Mouse (Mus musculus) lung, embryonic 16.5 days (tissue): ENCODE data around the gene Gm9112. TPM values are rescaled to one million over a fixed set of nuclear protein-coding genes. Genes with fewer than 3 reads are reported as not detected.
"Not testable (repeated sequence)": the region's sequence is repeated elsewhere in the genome, so short reads cannot be mapped to it uniquely, and the experiment has no call there.

Source experiments
- ATAC-seq: fragments of 200-750 bp; cut with Nextera tagmentation; 2 replicates; pipeline ENCODE4 v1.8.0; 2017; ENCODE audit warnings: low read depth, mild to moderate bottlenecking, moderate library complexity
- H3K27ac ChIP-seq: fragments of 300-500 bp; sonication (generic); 2 replicates; pipeline ENCODE4 v1.5.1; 2014; ENCODE audit warnings: mild to moderate bottlenecking, control low read depth, low read length
- H3K27me3 ChIP-seq: fragments of 300-500 bp; sonication (generic); 2 replicates; pipeline ENCODE4 v1.6.1; 2014; ENCODE audit warnings: low read depth, low read length, mixed read lengths; ENCODE audit not compliant: control insufficient read depth, insufficient read depth
- H3K36me3 ChIP-seq: fragments of 300-500 bp; sonication (generic); 2 replicates; pipeline ENCODE4 v1.6.1; 2014; ENCODE audit warnings: low read length; ENCODE audit not compliant: control insufficient read depth, insufficient read depth
- H3K4me1 ChIP-seq: fragments of 300-500 bp; sonication (generic); replicated peaks from 2 replicates; pipeline ENCODE4 v1.6.1; 2014; ENCODE audit warnings: low read length, mixed read lengths; ENCODE audit not compliant: control insufficient read depth, insufficient read depth
- H3K4me2 ChIP-seq: fragments of 300-500 bp; sonication (generic); 2 replicates; pipeline ENCODE4 v1.6.1; 2014; ENCODE audit warnings: low read depth, low read length, control low read depth
- H3K4me3 ChIP-seq: fragments of 300-500 bp; sonication (generic); 2 replicates; pipeline ENCODE4 v1.5.1; 2014; ENCODE audit warnings: mild to moderate bottlenecking, low read length, control low read depth
- H3K9ac ChIP-seq: fragments of 300-500 bp; sonication (generic); 2 replicates; pipeline ENCODE4 v1.6.1; 2014; ENCODE audit warnings: low read length, control low read depth
- H3K9me3 ChIP-seq: fragments of 300-500 bp; sonication (generic); 2 replicates; pipeline ENCODE4 v1.6.1; 2016; ENCODE audit warnings: low read length; ENCODE audit not compliant: control insufficient read depth
- WGBS: fragments of 180-500 bp; shearing (Covaris S2); extraction: QIAGEN DNeasy Blood & Tissue Kit; methylation state at CpG from one replicate; pipeline ENCODE4 v1.1.7; 2014; 5-methylcytosine and 5-hydroxymethylcytosine counted together
- polyA plus RNA-seq: library from polyadenylated mRNA; unstranded; fragments of >200 nt; fragmentation: Nextera tagmentation; extraction: Ambion mirVana; gene quantifications from 2 replicates; pipeline ENCODE4 v1.2.1, GENCODE M21; 2015

The Gm9112 gene
- 0.72 and 1.2 TPM in 2 replicates for polyA plus RNA-seq

GRCm38 (mm10) chrX:102707535-102707934 is at the start of gene Gm9112, which contains the start of gene Dmrtc1b:
Gm9112 (minus strand) TSS chrX:102707635.
Dmrtc1b (plus strand) TSS chrX:102707865.
- not testable (repeated sequence) for H3K4me1 ChIP-seq, H3K27ac ChIP-seq, H3K27me3 ChIP-seq, H3K9ac ChIP-seq, H3K4me3 ChIP-seq, ATAC-seq, H3K4me2 ChIP-seq, H3K9me3 ChIP-seq, H3K36me3 ChIP-seq
- WGBS, result 73% methylated on average over 7 of the region's 10 CpGs

- 88% methylated on average over 6 of the region's 6 CpGs for WGBS
- not testable (repeated sequence) for H3K27me3 ChIP-seq, H3K4me1 ChIP-seq, H3K4me3 ChIP-seq, H3K9me3 ChIP-seq, H3K9ac ChIP-seq, H3K4me2 ChIP-seq, H3K27ac ChIP-seq, ATAC-seq, H3K36me3 ChIP-seq
These were observed 16.8 kb upstream of the Gm9112 start for GRCm38 (mm10) chrX:102724226-102724625.

DNA sequence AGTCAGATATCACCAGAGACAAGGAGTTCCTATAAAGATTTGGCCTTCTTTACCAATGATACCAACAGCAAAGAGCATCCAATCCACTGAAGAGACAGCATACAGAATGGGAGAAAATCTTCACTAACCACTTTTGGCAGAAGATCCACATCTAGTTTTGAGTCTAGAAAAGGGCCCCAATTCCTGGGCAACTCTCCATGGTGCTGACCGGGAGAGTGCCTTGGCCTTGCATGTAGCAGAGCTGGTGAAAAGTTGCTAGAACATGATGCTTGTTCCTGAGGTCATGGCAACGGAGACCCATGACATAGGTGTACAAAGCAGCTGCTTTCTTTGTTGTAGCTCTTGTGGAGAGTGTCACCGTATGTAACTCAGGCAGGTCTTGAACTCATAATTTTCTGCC is 6.8 kb downstream of the Gm9112 start:
- 59% methylated on average over 3 of the region's 3 CpGs for WGBS
- H3K27me3 ChIP-seq, H3K4me2 ChIP-seq, H3K9me3 ChIP-seq, H3K4me1 ChIP-seq, H3K27ac ChIP-seq, ATAC-seq, H3K36me3 ChIP-seq, H3K4me3 ChIP-seq, H3K9ac ChIP-seq: not testable (repeated sequence)

DNA sequence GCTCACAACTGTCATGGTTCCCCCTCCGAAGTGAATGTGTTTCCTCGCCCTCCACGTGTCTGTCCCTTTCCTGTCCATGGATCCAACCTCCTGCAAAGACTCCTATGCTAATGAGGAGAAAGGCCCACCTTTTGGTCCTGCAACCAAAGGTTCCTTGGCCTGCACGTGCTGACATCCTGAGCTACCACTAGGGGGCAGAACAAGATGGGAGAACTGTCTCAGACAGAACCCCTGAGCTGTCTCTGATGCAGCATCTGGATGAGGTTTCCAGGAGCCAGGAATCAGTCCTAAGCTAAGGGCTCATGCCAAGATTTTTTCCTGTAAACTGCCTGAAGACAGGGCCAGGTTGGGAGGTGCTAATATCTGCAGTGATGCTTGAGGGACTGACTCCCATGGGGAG is 18.2 kb downstream of the Gm9112 start:
- not testable (repeated sequence) for H3K36me3 ChIP-seq, H3K4me3 ChIP-seq, H3K9ac ChIP-seq, H3K27me3 ChIP-seq, ATAC-seq, H3K4me2 ChIP-seq, H3K9me3 ChIP-seq, H3K27ac ChIP-seq, H3K4me1 ChIP-seq
- 22% methylated on average over 4 of the region's 4 CpGs for WGBS

- H3K4me2 ChIP-seq, H3K27me3 ChIP-seq, H3K36me3 ChIP-seq, ATAC-seq, H3K27ac ChIP-seq, H3K4me3 ChIP-seq, H3K9ac ChIP-seq, H3K9me3 ChIP-seq, H3K4me1 ChIP-seq: not testable (repeated sequence)
- WGBS, result 87% methylated on average over 4 of the region's 5 CpGs
These were observed 20.6 kb downstream of the Gm9112 start, which contains the start of gene Gm3880 for GRCm38 (mm10) chrX:102686872-102687271. Gm3880 (minus strand) TSS chrX:102686972.

GRCm38 (mm10) chrX:102684706-102685105 is 22.7 kb downstream of the Gm9112 start:
- not testable (repeated sequence) for H3K4me3 ChIP-seq, H3K27me3 ChIP-seq, H3K4me1 ChIP-seq, H3K9ac ChIP-seq, H3K27ac ChIP-seq, H3K9me3 ChIP-seq, ATAC-seq, H3K4me2 ChIP-seq, H3K36me3 ChIP-seq
- WGBS, result 43% methylated on average over 3 of the region's 3 CpGs

GRCm38 (mm10) chrX:102666641-102667040 is 40.8 kb downstream of the Gm9112 start:
- no peak overlapping the region for H3K27ac ChIP-seq
- no peak overlapping the region for H3K9ac ChIP-seq
- 65% methylated on average over 2 of the region's 2 CpGs for WGBS
- no peaks in the 10 kb centered on the region for H3K4me1 ChIP-seq
- no peaks in the 10 kb centered on the region for H3K9me3 ChIP-seq
- H3K27me3 ChIP-seq, result no peaks in the 10 kb centered on the region
- no peak for ATAC-seq
- no peak overlapping the region for H3K4me3 ChIP-seq
- H3K36me3 ChIP-seq, result no peaks in the 10 kb centered on the region
- no peak overlapping the region for H3K4me2 ChIP-seq

GRCm38 (mm10) chrX:102660712-102661111 is 46.7 kb downstream of the Gm9112 start:
- WGBS, result 20% methylated on average over 3 of the region's 3 CpGs
- no peak overlapping the region for H3K27ac ChIP-seq
- H3K9ac ChIP-seq, result no peak overlapping the region
- no peaks in the 10 kb centered on the region for H3K27me3 ChIP-seq
- no peak for ATAC-seq
- H3K4me1 ChIP-seq, result no peaks in the 10 kb centered on the region
- H3K36me3 ChIP-seq, result no peaks in the 10 kb centered on the region
- H3K4me2 ChIP-seq, result no peak overlapping the region
- no peak overlapping the region for H3K4me3 ChIP-seq
- H3K9me3 ChIP-seq, result no peaks in the 10 kb centered on the region
